Mouse (Mus musculus): ENCODE data around the gene Gdpd4.

DNA sequence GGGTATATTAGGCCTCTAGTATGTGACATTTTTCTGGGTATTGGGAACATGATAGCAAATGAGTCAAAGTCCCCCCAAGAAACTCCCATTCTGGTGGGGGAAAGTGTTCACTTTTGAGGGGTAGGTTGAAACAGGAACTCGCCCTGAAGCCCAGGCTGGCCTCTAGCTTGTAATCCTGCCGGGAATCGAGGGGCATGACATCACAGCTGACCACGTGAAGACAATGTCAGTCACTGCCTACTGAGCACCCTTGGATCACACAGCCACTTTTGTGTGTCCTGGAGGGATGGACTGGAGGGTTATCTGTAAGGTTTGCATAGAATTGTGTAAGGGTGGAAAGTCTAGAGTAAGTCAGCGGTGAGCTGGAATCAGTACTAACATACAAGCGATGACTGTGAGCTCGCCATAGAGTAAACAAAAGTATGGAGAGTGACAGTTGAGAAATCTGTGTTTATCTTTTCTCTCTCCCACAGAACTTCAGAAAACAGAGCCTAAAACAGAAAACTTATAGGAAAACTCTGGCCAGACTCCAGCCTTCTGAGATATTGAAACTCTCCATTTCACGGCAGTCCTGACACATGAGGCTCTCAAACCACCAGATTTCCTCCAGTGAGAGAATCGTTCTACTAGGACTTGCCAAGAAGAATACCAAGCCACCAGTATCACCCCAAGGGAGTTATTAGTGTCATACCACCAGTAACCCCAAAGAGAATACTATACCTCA lies 128.5 kb downstream of the Gdpd4 start:
- TF ChIP-seq CTCF (IDR thresholded peaks at IDR 0.05; ENCODE audit: borderline replicate concordance, insufficient read depth, low read depth, low read length) = no peak
- no peak for TF ChIP-seq POLR2A (IDR thresholded peaks at IDR 0.05; ENCODE audit: borderline replicate concordance, insufficient read depth, low read length)
